Mouse (Mus musculus) gastrocnemius, adult 2 months (tissue): ENCODE data around the gene S100a11. TPM values are rescaled to one million over a fixed set of nuclear protein-coding genes. Genes with fewer than 3 reads are reported as not detected.
A peak's percentile ranks its signal among the peaks of the same experiment; 100 is the strongest.

Experiments
- DNase-seq: peaks from one replicate; pipeline ENCODE4 v3.0.0; 2022
- H3K27ac ChIP-seq: fragments of 200-600 bp; 2 replicates; pipeline ENCODE4 v1.8.1; 2022; ENCODE audit warnings: mild to moderate bottlenecking
- H3K4me3 ChIP-seq: fragments of 200-600 bp; 2 replicates; pipeline ENCODE4 v1.8.1; 2022; ENCODE audit warnings: mild to moderate bottlenecking, moderate library complexity
- CTCF ChIP-seq: fragments of 200-600 bp; IDR thresholded peaks from 2 replicates; pipeline ENCODE4 v1.8.1; 2022; ENCODE audit warnings: antibody characterized with exemption, mild to moderate bottlenecking, moderate library complexity
- intact Hi-C: fragments of 180-260 bp; cut with DNase I; formaldehyde crosslinking; loops from one replicate; pipeline ENCODE4 v1.15.1; 2025
- total RNA-seq, 2 experiments: library from RNA; stranded (reverse); gene quantifications; 2 replicates each; pipeline ENCODE4 v1.2.3; 2021

S100a11 gene
- total RNA-seq, 2 experiments from 2014 or later, result 27.0 to 48.3 TPM

DNA sequence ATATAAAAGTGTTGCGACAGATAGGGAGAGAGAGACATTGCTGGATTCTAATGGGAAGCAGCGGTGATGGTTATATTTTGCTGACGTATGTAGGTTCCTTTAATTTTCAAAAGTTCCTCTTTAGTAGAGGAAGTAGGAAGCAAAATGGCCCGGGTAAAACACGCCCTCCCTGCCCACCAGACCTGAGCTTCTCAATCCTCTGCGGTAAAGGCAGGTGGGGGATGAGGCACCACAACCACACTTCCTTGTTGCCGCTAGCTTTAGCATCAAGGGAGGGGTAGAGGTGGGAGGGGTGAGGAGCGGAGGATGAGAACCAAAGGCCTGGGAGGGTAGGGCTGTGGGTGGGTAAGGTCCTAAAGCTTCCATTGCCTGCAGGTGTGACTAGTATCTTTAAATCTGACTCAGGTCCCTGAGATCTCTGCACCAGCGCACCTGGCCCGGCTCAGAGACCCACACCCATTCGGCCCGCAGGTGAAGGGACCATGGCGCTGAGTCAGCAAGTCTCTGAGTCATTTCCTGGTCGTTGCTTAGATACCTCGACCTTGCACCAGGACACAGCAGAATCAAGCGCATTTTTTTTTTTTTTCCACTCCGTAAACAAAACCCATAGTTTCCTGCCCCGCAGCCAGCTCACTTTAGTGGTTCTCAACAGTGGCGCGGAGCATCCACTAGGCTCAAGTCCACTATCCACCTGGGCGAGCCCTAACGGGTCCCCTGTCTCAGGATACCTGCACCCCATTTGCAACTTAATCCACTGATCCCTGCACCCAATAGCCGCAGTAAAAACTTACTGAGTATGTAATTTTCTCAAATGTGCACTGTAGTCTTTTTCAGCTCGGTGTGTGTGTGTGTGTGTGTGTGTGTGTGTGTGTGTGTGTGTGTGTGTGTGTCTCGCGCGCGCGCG is 14.1 kb upstream of the S100a11 start:
- intact Hi-C loops, result no loop called here
- peak overlapping the region; percentile 54 for H3K4me3 ChIP-seq

DNA sequence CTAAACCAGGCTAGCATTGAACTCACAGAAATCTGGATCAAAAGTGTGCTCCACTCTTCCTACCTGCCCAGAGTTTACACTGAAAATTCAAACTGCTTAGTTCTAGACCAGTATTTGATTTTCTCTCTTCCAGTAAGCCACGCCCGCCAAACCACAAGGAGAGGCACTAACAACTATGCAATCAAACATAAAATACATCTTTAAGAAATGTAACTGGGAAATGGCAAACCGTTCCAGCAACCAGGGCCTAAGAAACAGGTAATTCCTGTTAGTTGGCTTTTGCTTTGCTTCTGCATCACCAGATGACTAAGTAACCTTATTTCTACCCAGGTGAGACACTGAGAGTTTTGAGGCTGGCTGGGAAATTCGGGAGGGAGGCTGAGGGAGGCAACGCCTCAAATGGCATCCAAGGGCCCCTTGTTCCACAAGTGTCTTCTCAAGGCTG is 13.4 kb upstream of the S100a11 start:
- DNase-seq, result no peak
- Histone ChIP-seq H3K4me3 (no peak overlapping the region), H3K27ac (no peak overlapping the region)
- TF ChIP-seq CTCF, result no peak
- intact Hi-C loops, result no loop called here

More for the DNA sequence above, 14.1 kb upstream of the S100a11 start:
- TF ChIP-seq CTCF, result no peak
- peak; percentile 27 for DNase-seq
- H3K27ac ChIP-seq, result no peak overlapping the region

DNA sequence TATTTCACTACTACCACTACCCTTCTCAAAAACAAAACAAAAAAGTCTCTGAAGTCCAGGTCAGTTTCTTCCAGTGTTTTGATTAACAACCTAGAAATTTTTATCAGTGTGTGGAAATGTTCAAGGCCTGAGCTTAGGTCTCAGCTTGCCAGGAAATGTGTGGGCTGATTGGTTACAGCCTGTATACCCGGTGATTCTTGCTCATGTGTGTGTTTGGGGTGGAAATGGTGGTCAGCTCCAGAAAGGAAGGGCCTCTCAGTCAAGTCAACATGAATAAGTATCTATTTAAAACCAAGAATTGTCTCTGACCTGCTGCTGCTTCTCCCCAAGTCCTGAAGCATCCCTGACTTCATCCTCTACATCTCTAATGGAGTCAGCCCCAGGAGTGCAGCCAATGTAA is 11.0 kb upstream of the S100a11 start:
- Histone ChIP-seq H3K4me3 (no peak overlapping the region), H3K27ac (no peak overlapping the region)
- DNase-seq, result no peak
- no peak for TF ChIP-seq CTCF
- intact Hi-C loops, result no loop called here

DNA sequence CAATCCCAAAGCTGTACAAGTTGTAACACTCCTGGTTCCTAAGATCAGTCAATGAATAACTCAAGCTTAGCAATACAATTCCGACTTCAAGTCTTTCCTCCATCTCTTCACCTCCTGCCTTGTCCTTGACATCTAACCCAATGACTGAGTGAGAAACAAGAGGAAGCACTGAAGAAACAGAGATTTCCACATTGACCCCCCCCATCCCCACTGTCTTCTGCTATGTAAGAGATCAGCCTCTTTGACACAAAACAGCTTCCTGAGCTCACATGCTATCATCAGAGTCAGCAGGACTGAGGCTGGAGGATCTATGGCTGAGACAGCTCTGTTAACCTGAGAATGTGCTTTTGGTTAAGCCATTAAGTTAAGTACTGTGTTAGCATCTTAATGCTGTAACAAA is 9.3 kb upstream of the S100a11 start:
- no peak overlapping the region for H3K27ac ChIP-seq
- no peak for TF ChIP-seq CTCF
- intact Hi-C loops, result no loop called here

DNA sequence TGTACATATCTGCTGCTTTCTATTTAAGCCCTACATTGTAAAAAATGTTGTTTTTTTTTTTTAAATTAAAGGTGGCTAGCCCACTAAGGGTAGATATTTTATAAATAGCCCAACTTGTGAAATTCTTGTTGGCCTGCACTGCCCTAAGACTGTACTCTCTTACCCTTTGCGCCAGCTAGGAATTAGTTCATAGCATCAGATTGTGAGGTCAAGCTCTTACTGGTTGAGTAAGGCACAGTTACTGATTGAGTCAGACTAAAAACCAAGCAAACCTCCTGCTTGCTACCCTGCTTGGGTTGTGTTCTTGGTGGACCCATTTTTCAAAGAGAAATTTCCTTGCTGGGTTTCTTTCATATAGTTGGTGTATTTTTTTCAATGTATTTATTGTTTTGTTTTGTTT is 8.5 kb upstream of the S100a11 start:
- H3K27ac ChIP-seq, result no peak overlapping the region
- H3K4me3 ChIP-seq, result no peak overlapping the region
- intact Hi-C loops, result no loop called here
- no peak for TF ChIP-seq CTCF
- no peak for DNase-seq

More for the DNA sequence above, 9.3 kb upstream of the S100a11 start:
- DNase-seq, result no peak
- H3K4me3 ChIP-seq, result no peak overlapping the region

DNA sequence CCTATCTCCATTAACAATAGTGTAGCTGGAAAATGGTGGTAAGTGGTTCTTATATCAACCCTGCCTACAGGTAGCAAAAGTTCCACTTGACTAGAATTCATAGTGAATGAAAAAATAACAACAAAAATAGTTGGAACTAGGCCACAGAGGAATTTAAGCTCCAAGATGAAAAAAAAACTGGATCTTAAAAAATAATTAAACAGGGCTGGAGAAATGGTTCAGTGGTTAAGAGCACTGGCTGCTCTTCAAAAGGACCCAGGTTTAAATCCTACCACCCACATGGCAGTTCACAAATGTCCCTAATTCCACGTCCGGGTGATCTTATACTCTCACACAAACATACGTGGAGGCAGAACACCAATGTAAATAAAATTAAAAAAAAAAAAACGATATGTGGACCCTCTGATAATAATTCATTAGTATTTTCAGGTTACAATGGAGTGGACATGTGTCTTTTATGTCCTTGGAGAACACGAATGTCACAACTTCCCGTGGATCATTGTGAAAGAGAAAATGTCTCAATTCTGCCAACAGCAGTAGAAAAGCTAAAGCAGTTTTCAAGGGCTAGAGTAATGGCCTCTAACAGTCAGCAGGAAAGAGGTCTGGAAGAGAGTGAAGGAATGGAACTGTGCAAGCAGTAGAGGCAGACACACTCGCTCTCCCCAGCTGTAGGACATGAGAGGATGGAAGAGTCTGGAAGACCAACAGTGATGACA is 7.7 kb upstream of the S100a11 start:
- no peak overlapping the region for H3K4me3 ChIP-seq
- no peak for TF ChIP-seq CTCF
- H3K27ac ChIP-seq, result no peak overlapping the region
- no peak for DNase-seq
- intact Hi-C loops, result no loop called here

DNA sequence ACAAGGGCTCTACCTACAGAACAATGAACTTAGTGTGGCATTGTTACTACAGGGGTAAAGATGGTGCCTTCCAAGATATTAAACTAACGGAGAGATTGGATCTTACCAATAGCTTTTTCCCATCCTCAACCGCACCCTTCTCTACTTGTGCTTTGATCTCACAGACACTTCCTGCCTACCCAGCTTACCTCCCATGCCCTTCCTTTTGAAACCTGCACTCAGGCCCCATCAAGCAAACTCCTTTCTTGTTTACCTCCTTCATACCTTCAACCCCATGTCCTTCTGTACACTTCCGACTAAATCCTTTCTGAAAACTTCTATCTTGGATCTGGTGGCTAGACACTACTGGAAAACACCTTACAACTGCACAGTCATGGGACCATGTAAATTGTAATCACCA is 5.7 kb upstream of the S100a11 start:
- H3K27ac ChIP-seq, result no peak overlapping the region
- no peak for TF ChIP-seq CTCF
- DNase-seq, result no peak
- intact Hi-C loops, result no loop called here
- H3K4me3 ChIP-seq, result no peak overlapping the region

DNA sequence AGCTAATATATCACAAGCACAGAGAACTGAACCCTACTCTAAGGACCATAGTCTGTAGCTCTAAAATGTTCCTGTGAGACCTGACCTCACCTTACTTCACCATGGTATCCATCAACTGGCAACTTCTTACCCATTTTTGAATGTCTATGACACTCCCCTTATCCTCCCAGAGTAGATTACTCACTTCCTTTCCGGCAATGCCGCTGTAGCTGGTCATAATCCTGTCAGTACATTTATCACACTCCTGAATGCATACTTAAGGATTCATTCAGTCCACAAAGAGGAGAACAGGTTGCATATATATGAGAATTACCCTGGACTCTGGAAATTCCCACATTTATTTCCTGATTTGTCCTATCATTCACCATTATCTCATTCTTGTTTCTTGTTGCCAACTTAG is 2.9 kb upstream of the S100a11 start:
- H3K27ac ChIP-seq, result no peak overlapping the region
- intact Hi-C loops, result no loop called here
- no peak for TF ChIP-seq CTCF
- no peak for DNase-seq
- H3K4me3 ChIP-seq, result no peak overlapping the region

DNA sequence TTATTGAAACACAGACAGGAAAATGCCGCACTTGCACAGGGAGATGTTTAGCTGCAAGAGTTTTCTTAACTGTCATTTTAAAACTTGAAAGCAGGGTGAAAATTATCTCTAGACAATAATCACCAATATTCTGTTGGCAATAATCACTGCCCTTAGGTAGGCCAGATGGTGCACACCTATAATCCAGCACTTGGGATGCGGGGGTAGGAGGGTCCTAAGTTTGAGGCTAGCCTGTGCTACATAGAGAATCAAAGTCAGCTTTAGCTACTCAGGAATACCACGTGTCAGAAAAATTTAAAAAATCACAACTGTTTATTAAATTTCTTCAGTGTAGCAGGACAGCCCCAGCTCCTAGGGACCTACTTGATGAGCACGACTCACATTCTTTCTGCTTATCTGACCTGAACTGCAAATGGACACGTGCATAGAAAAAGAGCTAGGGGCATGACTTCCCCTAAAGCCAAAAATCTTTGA is 395 bp upstream of the S100a11 start:
- intact Hi-C loops, result no loop called here
- Histone ChIP-seq H3K27ac (peak overlapping the region; percentile 90), H3K4me3 (peak overlapping the region; percentile 87)
- no peak for DNase-seq
- no peak for TF ChIP-seq CTCF

DNA sequence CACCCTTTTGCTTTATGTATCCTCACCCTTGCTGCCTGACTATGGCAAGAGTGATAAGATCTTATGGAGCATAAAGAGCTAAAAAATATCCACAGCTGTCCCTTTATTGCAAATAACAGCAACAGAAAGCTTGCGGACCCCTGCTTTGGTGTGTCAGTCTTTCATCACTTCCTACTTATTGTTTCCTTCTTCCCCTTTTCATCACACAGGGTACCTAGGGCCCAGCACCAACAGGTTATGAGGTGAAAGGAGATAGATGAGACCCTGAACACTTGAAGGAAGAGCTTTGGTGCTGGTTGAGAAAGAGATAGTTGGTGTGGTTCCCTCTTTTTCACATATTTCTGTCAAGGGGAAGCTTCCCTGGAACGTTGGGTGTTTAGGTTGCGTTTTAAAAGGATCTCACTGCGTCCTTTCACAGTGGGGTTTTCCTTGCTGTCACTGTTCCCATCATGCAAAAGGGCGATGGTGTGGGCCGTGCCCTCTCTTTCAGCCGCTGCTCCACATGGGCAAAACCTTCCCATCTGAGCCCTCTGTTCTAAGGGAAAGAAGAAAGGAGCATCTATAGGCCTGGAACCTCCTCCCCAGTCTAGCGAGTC is 1.3 kb downstream of the S100a11 start:
- intact Hi-C loops, result no loop called here
- TF ChIP-seq CTCF, result no peak
- H3K4me3 ChIP-seq, result peak overlapping the region; percentile 87
- peak overlapping the region; percentile 90 for H3K27ac ChIP-seq
- no peak for DNase-seq

DNA sequence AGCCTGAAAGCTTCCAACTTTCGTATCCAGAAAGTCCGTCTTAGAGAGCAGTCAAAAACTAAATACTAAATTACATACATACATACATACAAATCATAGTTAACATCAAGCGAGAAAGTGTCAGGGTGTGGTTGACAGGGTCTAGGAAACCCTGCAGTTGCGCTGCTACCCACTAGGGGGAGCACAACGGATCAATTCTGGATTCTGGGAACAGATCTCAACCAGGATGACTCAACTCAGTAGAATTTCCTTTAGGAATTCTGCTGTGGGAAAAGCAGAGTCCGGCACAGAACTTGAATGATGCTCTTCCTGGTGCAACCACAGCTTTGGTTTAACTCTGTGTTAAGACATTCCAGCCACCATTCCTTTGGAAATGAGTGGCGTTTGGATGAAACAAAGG is 2.3 kb downstream of the S100a11 start:
- peak overlapping the region; percentile 62 for H3K27ac ChIP-seq
- peak overlapping the region; percentile 87 for H3K4me3 ChIP-seq
- peak; percentile 67 for DNase-seq
- intact Hi-C loops, result no loop called here
- peak; percentile 92 for TF ChIP-seq CTCF

DNA sequence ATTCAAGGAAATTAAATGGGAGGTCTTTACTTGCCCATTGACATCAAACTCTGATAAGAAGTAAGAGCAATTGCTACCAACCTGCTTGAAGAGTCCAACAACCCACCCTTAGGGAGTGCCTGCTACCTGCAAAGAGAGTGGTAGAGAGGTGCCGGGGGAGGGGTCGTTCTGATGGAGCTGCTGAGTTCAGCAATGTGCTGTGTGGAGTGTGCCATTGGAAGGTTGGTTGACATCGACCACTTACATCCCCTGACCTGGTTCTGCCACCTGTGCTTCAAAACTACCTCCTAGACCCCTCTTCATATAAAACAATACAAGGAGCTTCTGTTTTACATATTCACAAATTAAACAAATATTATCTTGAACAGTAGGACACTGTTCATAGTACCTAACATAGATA is 7.0 kb downstream of the S100a11 start:
- intact Hi-C loops, result no loop called here
- no peak overlapping the region for H3K27ac ChIP-seq
- no peak for TF ChIP-seq CTCF
- DNase-seq, result no peak
- H3K4me3 ChIP-seq, result no peak overlapping the region

DNA sequence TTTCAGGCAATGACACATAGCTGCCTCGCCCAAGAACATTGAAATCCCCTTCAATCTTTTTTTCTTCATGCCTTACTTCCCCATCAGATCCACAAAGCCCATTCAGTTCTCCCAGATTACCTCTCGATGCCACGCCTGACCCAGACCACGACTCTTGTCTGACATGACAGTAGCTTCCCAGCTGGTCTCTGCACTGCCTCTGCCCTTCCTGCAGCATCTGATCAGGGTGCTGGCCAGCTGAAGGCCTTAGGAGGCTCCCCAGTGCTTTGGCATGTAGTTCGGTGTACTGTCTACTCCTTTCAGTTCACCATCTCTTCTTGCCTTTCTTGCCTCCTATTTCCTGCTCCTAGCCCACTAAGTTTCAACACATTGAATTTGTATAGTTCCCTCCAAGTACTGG is 8.5 kb downstream of the S100a11 start:
- no peak overlapping the region for H3K27ac ChIP-seq
- intact Hi-C loops, result no loop called here
- DNase-seq, result no peak
- no peak overlapping the region for H3K4me3 ChIP-seq
- no peak for TF ChIP-seq CTCF
